Mouse (Mus musculus): ENCODE data around the gene Tctex1d4. TPM values are rescaled to one million over a fixed set of nuclear protein-coding genes. Genes with fewer than 3 reads are reported as not detected.
A peak's percentile ranks its signal among the peaks of the same experiment; 100 is the strongest.

Tctex1d4 gene
- polyA plus RNA-seq, 1 experiment = 1.6 TPM

DNA sequence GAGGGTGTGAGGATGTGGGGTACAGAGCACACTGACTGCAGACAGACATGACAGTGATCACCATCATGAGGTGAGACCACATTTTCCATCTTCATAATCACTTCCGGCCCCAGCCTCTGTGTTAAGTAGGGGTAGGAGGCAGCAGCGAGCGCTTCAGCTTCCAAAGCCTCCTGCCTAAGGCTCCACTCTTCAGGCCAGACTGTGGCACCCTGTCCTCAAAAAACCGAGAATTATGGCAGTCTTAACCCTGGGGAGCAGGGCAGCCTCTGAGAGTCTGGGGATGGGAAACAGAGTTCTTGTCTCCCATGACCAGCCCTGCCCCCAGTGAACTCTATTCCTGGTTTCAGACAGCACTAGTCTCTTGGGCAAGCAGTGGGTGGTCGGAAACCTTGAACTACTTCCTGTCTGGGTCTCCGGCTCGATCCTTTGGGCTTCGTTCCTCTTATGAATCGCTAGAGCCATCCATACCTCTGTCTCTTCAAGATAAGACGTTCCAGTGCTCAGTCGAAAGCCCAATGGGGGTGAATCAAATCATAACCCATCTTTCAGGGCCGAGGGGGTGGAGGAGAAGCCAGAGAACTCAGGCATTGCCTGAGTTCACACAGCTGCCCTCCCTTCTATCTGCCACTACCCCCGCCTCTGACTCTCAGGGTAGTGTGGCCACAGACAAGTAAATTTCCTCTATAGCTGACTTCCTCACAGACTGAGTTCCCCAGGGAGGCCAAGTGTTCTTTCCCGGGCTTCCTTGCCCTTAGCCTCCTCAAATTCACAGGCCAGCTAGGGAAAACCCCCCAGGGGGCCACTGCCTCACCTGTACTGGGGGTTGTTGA is 1.9 kb upstream of the Tctex1d4 start:
- Histone ChIP-seq H3K4me1 (ENCODE audit: control insufficient read depth, insufficient read depth, insufficient read length) (peaks cover 41% of the 10 kb centered on the region), H3K36me3 (ENCODE audit: control insufficient read depth, insufficient read depth, low read length) (peaks cover 3% of the 10 kb centered on the region; the same call in 1 of the 2 replicates), H3K4me3 (ENCODE audit: extremely low read depth, insufficient read depth, insufficient read length) (peak overlapping the region; percentile 31), H3K27me3 (ENCODE audit: control insufficient read depth, insufficient read depth, low read length) (no peaks in the 10 kb centered on the region), H3K27ac (ENCODE audit: insufficient read depth, low read length) (peak overlapping the region; percentile 97)
- peak; percentile 68 to 87 for DNase-seq (ENCODE audit: low read depth in 1 of 2, low spot score in 2 of 2)
- WGBS = 1% methylated on average over 14 of the region's 14 CpGs
- TF ChIP-seq POLR2A (IDR thresholded peaks at IDR 0.05; ENCODE audit: low read depth, low read length) (no peak; the same call in 1 of the 2 replicates), CTCF (IDR thresholded peaks at IDR 0.05; ENCODE audit: extremely low read depth, insufficient read depth, insufficient read length, insufficient replicate concordance) (no peak)

- WGBS = 40% methylated on average over 8 of the region's 8 CpGs
- H3K4me3 ChIP-seq (ENCODE audit: extremely low read depth, insufficient read depth, insufficient read length) = peak within 1 kb of the TSS; percentile 31
Measured at GRCm38 (mm10) chr4:117125348-117125909, 1.2 kb upstream of the Tctex1d4 start, which contains the start of gene Btbd19. Gene Btbd19, minus strand, starts transcription at chr4:117125725.

DNA sequence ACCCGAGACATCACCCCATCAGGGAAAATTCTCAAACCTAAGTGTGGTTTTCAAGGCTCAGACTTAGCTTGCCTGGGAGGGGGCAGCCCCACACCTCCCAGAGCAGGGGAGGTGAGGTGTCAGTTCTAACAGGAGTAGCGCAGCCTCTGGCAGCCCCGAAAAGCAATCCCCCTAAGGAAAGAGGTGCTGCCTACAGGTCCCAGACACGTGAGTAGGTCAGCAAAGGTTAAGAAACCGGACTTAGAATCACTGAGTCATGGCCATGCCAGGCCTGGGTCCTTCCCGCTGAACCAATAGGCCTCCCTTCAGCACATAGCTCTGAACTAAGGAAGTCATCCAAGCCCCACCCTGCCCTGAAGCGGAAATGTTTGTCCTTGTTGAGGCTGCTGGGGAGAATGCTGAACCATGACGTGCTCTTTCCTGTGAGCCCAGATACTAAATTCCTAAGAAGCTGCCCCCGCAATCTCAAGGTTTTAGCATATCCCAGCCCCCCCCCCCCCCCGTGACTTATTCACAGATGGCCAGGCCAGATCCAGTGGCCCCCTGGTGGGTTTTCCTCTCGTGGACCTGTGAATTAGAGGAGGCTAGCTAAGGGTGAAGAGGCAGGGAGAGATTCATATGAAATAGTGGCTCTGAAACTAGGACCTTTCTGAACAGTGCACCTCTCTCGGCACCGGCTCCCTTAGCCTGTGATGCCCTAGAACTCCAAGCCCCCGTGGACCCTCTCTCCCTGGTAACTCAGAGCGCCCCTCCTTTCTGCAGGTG is 502 bp upstream of the Tctex1d4 start:
- TF ChIP-seq POLR2A (IDR thresholded peaks at IDR 0.05; ENCODE audit: low read depth, low read length) = no peak
- TF ChIP-seq CTCF (IDR thresholded peaks at IDR 0.05; ENCODE audit: extremely low read depth, insufficient read depth, insufficient read length, insufficient replicate concordance) = no peak
- peak overlapping the region; percentile 97 for H3K27ac ChIP-seq (ENCODE audit: insufficient read depth, low read length)

More at GRCm38 (mm10) chr4:117125348-117125909, 1.2 kb upstream of the Tctex1d4 start, which contains the start of gene Btbd19:
- Histone ChIP-seq H3K4me1 (ENCODE audit: control insufficient read depth, insufficient read depth, insufficient read length) (peaks cover 41% of the 10 kb centered on the region), H3K36me3 (ENCODE audit: control insufficient read depth, insufficient read depth, low read length) (peaks cover 4% of the 10 kb centered on the region; the same call in 1 of the 2 replicates), H3K27ac (ENCODE audit: insufficient read depth, low read length) (peak within 1 kb of the TSS; percentile 97), H3K27me3 (ENCODE audit: control insufficient read depth, insufficient read depth, low read length) (no peaks in the 10 kb centered on the region)
- TF ChIP-seq CTCF (IDR thresholded peaks at IDR 0.05; ENCODE audit: extremely low read depth, insufficient read depth, insufficient read length, insufficient replicate concordance) = no peak
- no peak for TF ChIP-seq POLR2A (IDR thresholded peaks at IDR 0.05; ENCODE audit: low read depth, low read length)
- DNase-seq (ENCODE audit: low read depth in 1 of 2, low spot score in 2 of 2) = no peak

GRCm38 (mm10) chr4:117127991-117128686 is 1.5 kb downstream of the Tctex1d4 start:
- Histone ChIP-seq H3K27ac (ENCODE audit: insufficient read depth, low read length) (no peak overlapping the region), H3K27me3 (ENCODE audit: control insufficient read depth, insufficient read depth, low read length) (no peaks in the 10 kb centered on the region), H3K4me3 (ENCODE audit: extremely low read depth, insufficient read depth, insufficient read length) (no peak overlapping the region), H3K36me3 (ENCODE audit: control insufficient read depth, insufficient read depth, low read length) (peaks cover 7% of the 10 kb centered on the region; the same call in 1 of the 2 replicates), H3K4me1 (ENCODE audit: control insufficient read depth, insufficient read depth, insufficient read length) (peaks cover 42% of the 10 kb centered on the region)
- DNase-seq (ENCODE audit: low read depth in 1 of 2, low spot score in 2 of 2) = no peak
- 94% methylated on average over 31 of the region's 33 CpGs for WGBS
- TF ChIP-seq CTCF (IDR thresholded peaks at IDR 0.05; ENCODE audit: extremely low read depth, insufficient read depth, insufficient read length, insufficient replicate concordance) = no peak
- TF ChIP-seq POLR2A (IDR thresholded peaks at IDR 0.05; ENCODE audit: low read depth, low read length) = no peak

More for the DNA sequence above, 502 bp upstream of the Tctex1d4 start:
- peaks cover 41% of the 10 kb centered on the region for H3K4me1 ChIP-seq (ENCODE audit: control insufficient read depth, insufficient read depth, insufficient read length)
- WGBS = 25% methylated on average over 15 of the region's 15 CpGs
- H3K4me3 ChIP-seq (ENCODE audit: extremely low read depth, insufficient read depth, insufficient read length) = no peak overlapping the region; the same call in 1 of the 2 replicates
- peaks cover 4% of the 10 kb centered on the region; the same call in 1 of the 2 replicates for H3K36me3 ChIP-seq (ENCODE audit: control insufficient read depth, insufficient read depth, low read length)
- DNase-seq (ENCODE audit: low read depth in 1 of 2, low spot score in 2 of 2) = peak; percentile 55 to 69
- H3K27me3 ChIP-seq (ENCODE audit: control insufficient read depth, insufficient read depth, low read length) = no peaks in the 10 kb centered on the region

GRCm38 (mm10) chr4:117130790-117131189 is 4.2 kb downstream of the Tctex1d4 start:
- no peaks in the 10 kb centered on the region for H3K27me3 ChIP-seq (ENCODE audit: control insufficient read depth, insufficient read depth, low read length)
- peaks cover 21% of the 10 kb centered on the region; the same call in 1 of the 2 replicates for H3K4me1 ChIP-seq (ENCODE audit: control insufficient read depth, insufficient read depth, insufficient read length)
- H3K27ac ChIP-seq (ENCODE audit: insufficient read depth, low read length) = no peak overlapping the region
- peaks cover 7% of the 10 kb centered on the region; the same call in 1 of the 2 replicates for H3K36me3 ChIP-seq (ENCODE audit: control insufficient read depth, insufficient read depth, low read length)
- 87% methylated on average over 6 of the region's 6 CpGs for WGBS
- no peak for DNase-seq (ENCODE audit: low read depth in 1 of 2, low spot score in 2 of 2)
- H3K4me3 ChIP-seq (ENCODE audit: extremely low read depth, insufficient read depth, insufficient read length) = no peak overlapping the region
- no peak for TF ChIP-seq POLR2A (IDR thresholded peaks at IDR 0.05; ENCODE audit: low read depth, low read length)

DNA sequence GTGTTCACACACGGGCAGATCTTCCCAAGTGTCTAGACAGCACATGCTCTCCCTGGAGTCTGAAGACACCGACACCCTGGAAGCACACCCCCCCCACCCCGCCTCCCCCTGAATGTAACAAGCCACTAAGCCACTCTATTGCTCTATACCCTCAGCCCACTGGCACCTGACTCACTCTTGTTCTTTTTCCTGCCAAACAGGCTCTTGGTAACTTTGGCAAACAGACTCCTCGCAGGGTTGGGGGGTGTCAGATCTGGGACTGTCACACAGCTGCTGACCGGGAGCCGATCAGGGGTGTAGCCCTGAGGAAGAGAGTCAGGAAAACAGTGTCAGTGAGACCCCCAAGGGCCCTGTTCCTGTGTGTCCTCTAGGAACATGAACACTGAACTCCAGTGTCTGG is 4.6 kb downstream of the Tctex1d4 start:
- Histone ChIP-seq H3K4me3 (ENCODE audit: extremely low read depth, insufficient read depth, insufficient read length) (no peak overlapping the region), H3K27ac (ENCODE audit: insufficient read depth, low read length) (no peak overlapping the region), H3K36me3 (ENCODE audit: control insufficient read depth, insufficient read depth, low read length) (peaks cover 7% of the 10 kb centered on the region; the same call in 1 of the 2 replicates), H3K27me3 (ENCODE audit: control insufficient read depth, insufficient read depth, low read length) (no peaks in the 10 kb centered on the region), H3K4me1 (ENCODE audit: control insufficient read depth, insufficient read depth, insufficient read length) (peaks cover 18% of the 10 kb centered on the region; the same call in 1 of the 2 replicates)
- no peak for TF ChIP-seq CTCF (IDR thresholded peaks at IDR 0.05; ENCODE audit: extremely low read depth, insufficient read depth, insufficient read length, insufficient replicate concordance)
- no peak for TF ChIP-seq POLR2A (IDR thresholded peaks at IDR 0.05; ENCODE audit: low read depth, low read length)
- DNase-seq (ENCODE audit: low read depth in 1 of 2, low spot score in 2 of 2) = no peak
- WGBS = 89% methylated on average over 6 of the region's 6 CpGs

All from spleen, adult 2 months (tissue).